Mouse (Mus musculus): ENCODE results near the gene Ilf2. TPM values are rescaled to one million over a fixed set of nuclear protein-coding genes. Genes with fewer than 3 reads are reported as not detected.

The Ilf2 gene
- polyA plus RNA-seq, 1 experiment from 2014 or later, result 368 TPM

GRCm38 (mm10) chr3:90491350-90491749 is 15.4 kb downstream of the Ilf2 start:
- no peaks in the 10 kb centered on the region for H3K27me3 ChIP-seq (ENCODE audit: control insufficient read depth, insufficient read depth, low read length)
- no peak overlapping the region for H3K4me3 ChIP-seq (ENCODE audit: low read depth, low read length)
- H3K4me1 ChIP-seq (replicated peaks; ENCODE audit: control insufficient read depth, insufficient read depth, low read length), result 0 out of 2 replicates have a peak, but pooled peaks cover 3% of the 10 kb centered on the region
- H3K9me3 ChIP-seq (ENCODE audit: control insufficient read depth, low read length), result no peaks in the 10 kb centered on the region
- H3K4me2 ChIP-seq (replicated peaks; ENCODE audit: low read depth, low read length), result no peak overlapping the region
- H3K9ac ChIP-seq (ENCODE audit: low read depth, low read length), result no peak overlapping the region
- peaks cover 12% of the 10 kb centered on the region for H3K36me3 ChIP-seq (ENCODE audit: control insufficient read depth, insufficient read depth, low read length)
- ATAC-seq (ENCODE audit: low FRiP score), result no peak
- peak; percentile 23 for DNase-seq (ENCODE audit: low spot score)
- H3K27ac ChIP-seq (ENCODE audit: low read depth, low read length), result no peak overlapping the region
- WGBS, result 46% methylated on average over 2 of the region's 2 CpGs

- Histone ChIP-seq H3K9ac (ENCODE audit: low read depth, low read length) (no peak overlapping the region), H3K4me1 (replicated peaks; ENCODE audit: control insufficient read depth, insufficient read depth, low read length) (0 out of 2 replicates have a peak, but pooled peaks cover 3% of the 10 kb centered on the region), H3K27me3 (ENCODE audit: control insufficient read depth, insufficient read depth, low read length) (no peaks in the 10 kb centered on the region), H3K4me3 (ENCODE audit: low read depth, low read length) (no peak overlapping the region), H3K4me2 (replicated peaks; ENCODE audit: low read depth, low read length) (no peak overlapping the region), H3K27ac (ENCODE audit: low read depth, low read length) (no peak overlapping the region), H3K36me3 (ENCODE audit: control insufficient read depth, insufficient read depth, low read length) (no peaks in the 10 kb centered on the region; the same call in 1 of the 2 replicates), H3K9me3 (ENCODE audit: control insufficient read depth, low read length) (no peaks in the 10 kb centered on the region)
- ATAC-seq (ENCODE audit: low FRiP score) (no peak), DNase-seq (ENCODE audit: low spot score) (no peak)
- 68% methylated on average over 4 of the region's 4 CpGs for WGBS
Measured at GRCm38 (mm10) chr3:90493831-90494540, 18.1 kb downstream of the Ilf2 start.

GRCm38 (mm10) chr3:90495850-90496525 is 20.1 kb downstream of the Ilf2 start:
- 95% methylated on average over 7 of the region's 7 CpGs for WGBS
- H3K4me3 ChIP-seq (ENCODE audit: low read depth, low read length), result no peak overlapping the region
- no peaks in the 10 kb centered on the region for H3K36me3 ChIP-seq (ENCODE audit: control insufficient read depth, insufficient read depth, low read length)
- ATAC-seq (ENCODE audit: low FRiP score) (no peak), DNase-seq (ENCODE audit: low spot score) (no peak)
- no peaks in the 10 kb centered on the region for H3K27me3 ChIP-seq (ENCODE audit: control insufficient read depth, insufficient read depth, low read length)
- no peaks in the 10 kb centered on the region for H3K4me1 ChIP-seq (replicated peaks; ENCODE audit: control insufficient read depth, insufficient read depth, low read length)
- H3K9me3 ChIP-seq (ENCODE audit: control insufficient read depth, low read length), result no peaks in the 10 kb centered on the region
- no peak overlapping the region for H3K27ac ChIP-seq (ENCODE audit: low read depth, low read length)
- H3K4me2 ChIP-seq (replicated peaks; ENCODE audit: low read depth, low read length), result no peak overlapping the region
- no peak overlapping the region for H3K9ac ChIP-seq (ENCODE audit: low read depth, low read length)

GRCm38 (mm10) chr3:90497597-90497996 is 21.7 kb downstream of the Ilf2 start:
- peaks cover 4% of the 10 kb centered on the region for H3K36me3 ChIP-seq (ENCODE audit: control insufficient read depth, insufficient read depth, low read length)
- H3K4me3 ChIP-seq (ENCODE audit: low read depth, low read length), result no peak overlapping the region
- no peaks in the 10 kb centered on the region for H3K27me3 ChIP-seq (ENCODE audit: control insufficient read depth, insufficient read depth, low read length)
- no peak overlapping the region for H3K4me2 ChIP-seq (replicated peaks; ENCODE audit: low read depth, low read length)
- no peak overlapping the region for H3K9ac ChIP-seq (ENCODE audit: low read depth, low read length)
- no peaks in the 10 kb centered on the region for H3K9me3 ChIP-seq (ENCODE audit: control insufficient read depth, low read length)
- DNase-seq (ENCODE audit: low spot score), result no peak
- no peaks in the 10 kb centered on the region for H3K4me1 ChIP-seq (replicated peaks; ENCODE audit: control insufficient read depth, insufficient read depth, low read length)
- ATAC-seq (ENCODE audit: low FRiP score), result no peak
- no peak overlapping the region for H3K27ac ChIP-seq (ENCODE audit: low read depth, low read length)

- ATAC-seq (ENCODE audit: low FRiP score) (no peak), DNase-seq (ENCODE audit: low spot score) (no peak)
- Histone ChIP-seq H3K4me3 (ENCODE audit: low read depth, low read length) (no peak overlapping the region), H3K27me3 (ENCODE audit: control insufficient read depth, insufficient read depth, low read length) (no peaks in the 10 kb centered on the region), H3K9ac (ENCODE audit: low read depth, low read length) (no peak overlapping the region), H3K36me3 (ENCODE audit: control insufficient read depth, insufficient read depth, low read length) (peaks cover 20% of the 10 kb centered on the region), H3K9me3 (ENCODE audit: control insufficient read depth, low read length) (no peaks in the 10 kb centered on the region), H3K4me1 (replicated peaks; ENCODE audit: control insufficient read depth, insufficient read depth, low read length) (0 out of 2 replicates have a peak, but pooled peaks cover 2% of the 10 kb centered on the region), H3K27ac (ENCODE audit: low read depth, low read length) (no peak overlapping the region), H3K4me2 (replicated peaks; ENCODE audit: low read depth, low read length) (no peak overlapping the region)
- WGBS, result 91% methylated on average over 4 of the region's 4 CpGs
Measured at GRCm38 (mm10) chr3:90503444-90503843, 27.5 kb downstream of the Ilf2 start.

GRCm38 (mm10) chr3:90505216-90505615 is 29.3 kb downstream of the Ilf2 start:
- Histone ChIP-seq H3K4me3 (ENCODE audit: low read depth, low read length) (no peak overlapping the region), H3K27me3 (ENCODE audit: control insufficient read depth, insufficient read depth, low read length) (no peaks in the 10 kb centered on the region), H3K9ac (ENCODE audit: low read depth, low read length) (no peak overlapping the region), H3K9me3 (ENCODE audit: control insufficient read depth, low read length) (no peaks in the 10 kb centered on the region), H3K36me3 (ENCODE audit: control insufficient read depth, insufficient read depth, low read length) (peaks cover 20% of the 10 kb centered on the region), H3K4me2 (replicated peaks; ENCODE audit: low read depth, low read length) (no peak overlapping the region), H3K27ac (ENCODE audit: low read depth, low read length) (no peak overlapping the region), H3K4me1 (replicated peaks; ENCODE audit: control insufficient read depth, insufficient read depth, low read length) (0 out of 2 replicates have a peak, but pooled peaks cover 2% of the 10 kb centered on the region)
- no peak for ATAC-seq (ENCODE audit: low FRiP score)
- no peak for DNase-seq (ENCODE audit: low spot score)
- 97% methylated on average over 5 of the region's 5 CpGs for WGBS

- Histone ChIP-seq H3K4me1 (replicated peaks; ENCODE audit: control insufficient read depth, insufficient read depth, low read length) (0 out of 2 replicates have a peak, but pooled peaks cover 2% of the 10 kb centered on the region), H3K9me3 (ENCODE audit: control insufficient read depth, low read length) (no peaks in the 10 kb centered on the region), H3K9ac (ENCODE audit: low read depth, low read length) (no peak overlapping the region), H3K4me3 (ENCODE audit: low read depth, low read length) (no peak overlapping the region), H3K36me3 (ENCODE audit: control insufficient read depth, insufficient read depth, low read length) (peaks cover 19% of the 10 kb centered on the region), H3K27ac (ENCODE audit: low read depth, low read length) (no peak overlapping the region), H3K4me2 (replicated peaks; ENCODE audit: low read depth, low read length) (no peak overlapping the region), H3K27me3 (ENCODE audit: control insufficient read depth, insufficient read depth, low read length) (no peaks in the 10 kb centered on the region)
- WGBS, result 95% methylated on average over 3 of the region's 3 CpGs
- ATAC-seq (ENCODE audit: low FRiP score) (no peak), DNase-seq (ENCODE audit: low spot score) (no peak)
Measured at GRCm38 (mm10) chr3:90506362-90506761, 30.4 kb downstream of the Ilf2 start.

- Histone ChIP-seq H3K4me2 (replicated peaks; ENCODE audit: low read depth, low read length) (peak overlapping the region; percentile 83), H3K27me3 (ENCODE audit: control insufficient read depth, insufficient read depth, low read length) (no peaks in the 10 kb centered on the region), H3K9me3 (ENCODE audit: control insufficient read depth, low read length) (no peaks in the 10 kb centered on the region), H3K27ac (ENCODE audit: low read depth, low read length) (peak overlapping the region; percentile 86), H3K36me3 (ENCODE audit: control insufficient read depth, insufficient read depth, low read length) (peaks cover 12% of the 10 kb centered on the region; the same call in 1 of the 2 replicates), H3K4me3 (ENCODE audit: low read depth, low read length) (peak overlapping the region; percentile 77), H3K4me1 (replicated peaks; ENCODE audit: control insufficient read depth, insufficient read depth, low read length) (0 out of 2 replicates have a peak, but pooled peaks cover 2% of the 10 kb centered on the region), H3K9ac (ENCODE audit: low read depth, low read length) (peak overlapping the region; percentile 87)
- no peak for ATAC-seq (ENCODE audit: low FRiP score)
- 7% methylated on average over 20 of the region's 20 CpGs for WGBS
- DNase-seq (ENCODE audit: low spot score), result no peak
Measured at GRCm38 (mm10) chr3:90508287-90508949, 32.5 kb downstream of the Ilf2 start.

All from hindbrain, embryonic 11.5 days (tissue).